Mouse (Mus musculus) stomach, postnatal 0 days (tissue): Measurements from ENCODE around the gene Sec14l3. TPM values are rescaled to one million over a fixed set of nuclear protein-coding genes. Genes with fewer than 3 reads are reported as not detected.

Source experiments
- ATAC-seq: fragments of 200-750 bp; cut with Nextera tagmentation; 2 replicates; pipeline ENCODE4 v1.8.0; 2017; ENCODE audit not compliant: low FRiP score, low TSS enrichment
- DNase-seq: peaks from one replicate; pipeline ENCODE4 v3.0.0-alpha.2; 2016; ENCODE audit warnings: low spot score
- H3K27ac ChIP-seq: fragments of 300-500 bp; sonication (generic); replicated peaks from 2 replicates; pipeline ENCODE4 v1.5.1; 2014; ENCODE audit warnings: mild to moderate bottlenecking, control low read depth
- H3K27me3 ChIP-seq: fragments of 300-500 bp; sonication (generic); 2 replicates; pipeline ENCODE4 v1.6.1; 2014; ENCODE audit warnings: low read length; ENCODE audit not compliant: control insufficient read depth, insufficient read depth
- H3K36me3 ChIP-seq: fragments of 300-500 bp; sonication (generic); 2 replicates; pipeline ENCODE4 v1.6.1; 2014; ENCODE audit warnings: low read length, mixed read lengths; ENCODE audit not compliant: control insufficient read depth, insufficient read depth
- H3K4me1 ChIP-seq: fragments of 300-500 bp; sonication (generic); replicated peaks from 2 replicates; pipeline ENCODE4 v1.6.1; 2014; ENCODE audit warnings: antibody characterized with exemption; ENCODE audit not compliant: control insufficient read depth, insufficient read depth
- H3K4me2 ChIP-seq: fragments of 300-500 bp; sonication (generic); replicated peaks from 2 replicates; pipeline ENCODE4 v1.6.1; 2014; ENCODE audit warnings: low read depth, mild to moderate bottlenecking, control low read depth, moderate library complexity
- H3K4me3 ChIP-seq: fragments of 300-500 bp; sonication (generic); 2 replicates; pipeline ENCODE4 v1.5.1; 2014; ENCODE audit warnings: low read depth, low read length, control low read depth
- H3K9ac ChIP-seq: fragments of 300-500 bp; sonication (generic); 2 replicates; pipeline ENCODE4 v1.6.1; 2014; ENCODE audit warnings: mild to moderate bottlenecking, low read length, control low read depth, mixed read lengths
- H3K9me3 ChIP-seq: fragments of 300-500 bp; sonication (generic); 2 replicates; pipeline ENCODE4 v1.6.1; 2016; ENCODE audit warnings: low read length; ENCODE audit not compliant: control insufficient read depth
- CTCF ChIP-seq: IDR thresholded peaks from 2 replicates; pipeline ENCODE4 v1.5.1; 2016; ENCODE audit warnings: antibody characterized with exemption, low read depth, mild to moderate bottlenecking, moderate library complexity
- EP300 ChIP-seq: optimal IDR thresholded peaks from 2 replicates; pipeline ENCODE3; 2016; ENCODE audit warnings: antibody characterized with exemption
- WGBS: fragments of 180-500 bp; shearing (Covaris S2); extraction: QIAGEN DNeasy Blood & Tissue Kit; methylation state at CpG from one replicate; pipeline ENCODE4 v1.1.7; 2014; 5-methylcytosine and 5-hydroxymethylcytosine counted together
- polyA plus RNA-seq: library from polyadenylated mRNA; unstranded; fragments of >200 nt; fragmentation: Nextera tagmentation; extraction: Ambion mirVana; gene quantifications from 2 replicates; pipeline ENCODE4 v1.2.1, GENCODE M21; 2015

The Sec14l3 gene
- polyA plus RNA-seq, 1 experiment from 2014 or later: 0.15 TPM

DNA sequence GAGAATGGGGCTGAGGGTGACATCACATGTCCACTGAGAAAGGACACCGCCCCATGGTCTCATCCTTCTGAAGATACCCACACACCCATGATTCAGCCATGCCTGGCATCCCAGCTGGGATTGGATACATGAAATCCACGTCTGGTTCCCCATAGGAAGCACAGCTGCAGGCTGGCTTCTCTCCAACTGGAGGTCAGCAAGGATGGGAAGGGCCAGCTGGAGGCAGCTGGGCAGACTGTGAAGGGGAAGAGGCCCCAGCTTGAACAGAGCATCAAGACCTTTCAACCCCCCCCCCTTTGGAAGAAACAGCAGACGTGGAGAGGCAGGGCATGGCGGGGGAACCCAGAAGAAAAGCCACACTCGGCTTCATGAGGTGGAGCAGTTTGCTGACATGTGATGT lies 18.1 kb upstream of the Sec14l3 start:
- no peak for TF ChIP-seq CTCF
- TF ChIP-seq EP300: no peak
- Histone ChIP-seq H3K4me2 (no peak overlapping the region), H3K4me1 (no peaks in the 10 kb centered on the region), H3K9ac (no peak overlapping the region), H3K36me3 (no peaks in the 10 kb centered on the region), H3K27me3 (no peaks in the 10 kb centered on the region), H3K9me3 (no peaks in the 10 kb centered on the region), H3K27ac (no peak overlapping the region), H3K4me3 (no peak overlapping the region)
- DNase-seq (no peak), ATAC-seq (peak; percentile 53; the same call in 1 of the 2 replicates)
- WGBS: 45% methylated on average over 3 of the region's 5 CpGs

- Histone ChIP-seq H3K36me3 (no peaks in the 10 kb centered on the region), H3K4me1 (no peaks in the 10 kb centered on the region), H3K27ac (no peak overlapping the region), H3K4me2 (no peak overlapping the region), H3K9me3 (no peaks in the 10 kb centered on the region), H3K9ac (no peak overlapping the region), H3K27me3 (no peaks in the 10 kb centered on the region), H3K4me3 (no peak overlapping the region)
- no peak for ATAC-seq
- 78% methylated on average over 2 of the region's 2 CpGs for WGBS
- TF ChIP-seq EP300 (no peak), CTCF (no peak)
- no peak for DNase-seq
Measured at GRCm38 (mm10) chr11:4047766-4048165, 16.9 kb upstream of the Sec14l3 start.

- Histone ChIP-seq H3K36me3 (no peaks in the 10 kb centered on the region), H3K27me3 (no peaks in the 10 kb centered on the region), H3K27ac (no peak overlapping the region), H3K4me2 (no peak overlapping the region), H3K9me3 (no peaks in the 10 kb centered on the region), H3K4me1 (no peaks in the 10 kb centered on the region), H3K4me3 (no peak overlapping the region), H3K9ac (no peak overlapping the region)
- no peak for ATAC-seq
- 90% methylated on average over 6 of the region's 6 CpGs for WGBS
- TF ChIP-seq EP300 (no peak), CTCF (no peak)
- no peak for DNase-seq
Measured at GRCm38 (mm10) chr11:4048438-4048837, 16.2 kb upstream of the Sec14l3 start.

DNA sequence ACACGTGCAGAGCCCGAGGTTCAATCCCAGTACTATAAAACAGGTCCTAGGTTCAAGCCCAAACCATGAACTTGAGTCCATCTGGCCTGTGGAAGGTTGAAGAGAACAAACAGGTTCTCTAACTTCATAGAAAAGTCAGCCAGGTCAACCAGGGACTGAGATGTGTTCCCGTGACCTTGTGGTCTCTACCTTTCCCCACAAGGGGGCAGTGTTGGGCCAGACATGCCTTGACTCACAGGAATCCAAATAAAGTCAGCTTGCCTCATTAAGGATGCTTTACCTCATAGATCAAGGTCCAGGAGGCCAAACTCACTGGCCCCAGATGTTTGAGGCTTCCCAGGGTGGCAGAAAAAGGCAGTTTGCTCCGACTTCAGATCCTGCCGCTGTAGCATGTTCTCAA lies 11.1 kb upstream of the Sec14l3 start:
- H3K4me2 ChIP-seq: no peak overlapping the region
- ATAC-seq (peak; percentile 57; the same call in 1 of the 2 replicates), DNase-seq (peak; percentile 76)
- TF ChIP-seq EP300 (no peak), CTCF (peak; percentile 88)
- 16% methylated on average over 5 of the region's 5 CpGs for WGBS
- no peaks in the 10 kb centered on the region for H3K9me3 ChIP-seq
- H3K27ac ChIP-seq: no peak overlapping the region
- no peaks in the 10 kb centered on the region for H3K27me3 ChIP-seq
- H3K4me1 ChIP-seq: no peaks in the 10 kb centered on the region
- H3K4me3 ChIP-seq: no peak overlapping the region
- H3K36me3 ChIP-seq: no peaks in the 10 kb centered on the region
- H3K9ac ChIP-seq: no peak overlapping the region

GRCm38 (mm10) chr11:4060866-4061575 lies 3.6 kb upstream of the Sec14l3 start:
- TF ChIP-seq EP300 (no peak), CTCF (no peak)
- ATAC-seq (no peak), DNase-seq (no peak)
- Histone ChIP-seq H3K27me3 (no peaks in the 10 kb centered on the region), H3K4me3 (no peak overlapping the region), H3K9me3 (no peaks in the 10 kb centered on the region), H3K4me1 (no peaks in the 10 kb centered on the region), H3K27ac (no peak overlapping the region), H3K36me3 (no peaks in the 10 kb centered on the region), H3K9ac (no peak overlapping the region), H3K4me2 (no peak overlapping the region)
- 39% methylated on average over 5 of the region's 5 CpGs for WGBS

DNA sequence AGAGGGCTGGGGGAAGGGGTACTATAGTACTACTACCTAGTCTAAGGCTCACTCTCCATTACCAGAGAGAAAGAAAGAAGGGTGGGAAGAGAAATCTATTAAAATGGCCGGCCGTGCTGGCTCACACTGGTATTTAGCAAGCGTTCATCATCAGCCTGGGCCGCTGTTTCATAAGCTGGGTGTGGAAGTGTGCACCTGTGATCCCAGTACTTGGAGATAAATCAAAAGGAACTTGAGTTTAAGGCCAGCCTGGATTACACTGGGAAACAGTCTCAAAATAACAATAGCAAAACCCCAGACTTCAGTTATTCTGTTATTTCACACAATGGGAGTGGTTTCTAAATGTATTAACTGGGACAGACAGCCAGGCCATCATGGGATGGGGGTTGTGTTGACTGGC lies 2.1 kb upstream of the Sec14l3 start:
- H3K4me1 ChIP-seq: no peaks in the 10 kb centered on the region
- no peaks in the 10 kb centered on the region for H3K36me3 ChIP-seq
- DNase-seq: no peak
- H3K4me3 ChIP-seq: no peak overlapping the region
- H3K27ac ChIP-seq: no peak overlapping the region
- H3K4me2 ChIP-seq: no peak overlapping the region
- TF ChIP-seq EP300 (no peak), CTCF (no peak)
- H3K9me3 ChIP-seq: no peaks in the 10 kb centered on the region
- ATAC-seq: no peak
- H3K27me3 ChIP-seq: no peaks in the 10 kb centered on the region
- WGBS: 68% methylated on average over 4 of the region's 4 CpGs
- no peak overlapping the region for H3K9ac ChIP-seq
